Mouse (Mus musculus) thymus, postnatal 0 days (tissue): ENCODE measurements around the gene Ccr6. TPM values are rescaled to one million over a fixed set of nuclear protein-coding genes. Genes with fewer than 3 reads are reported as not detected.

Experiments used
- DNase-seq: peaks from one replicate; pipeline ENCODE4 v3.0.0-alpha.2; 2015; ENCODE audit warnings: low spot score
- polyA plus RNA-seq: library from polyadenylated mRNA; unstranded; fragments of >200 nt; fragmentation: Nextera tagmentation; extraction: Ambion mirVana; gene quantifications from 2 replicates; pipeline ENCODE4 v1.2.1, GENCODE M21; 2015

Gene Ccr6
- polyA plus RNA-seq, 1 experiment from 2014 or later = 1.7 TPM

DNA sequence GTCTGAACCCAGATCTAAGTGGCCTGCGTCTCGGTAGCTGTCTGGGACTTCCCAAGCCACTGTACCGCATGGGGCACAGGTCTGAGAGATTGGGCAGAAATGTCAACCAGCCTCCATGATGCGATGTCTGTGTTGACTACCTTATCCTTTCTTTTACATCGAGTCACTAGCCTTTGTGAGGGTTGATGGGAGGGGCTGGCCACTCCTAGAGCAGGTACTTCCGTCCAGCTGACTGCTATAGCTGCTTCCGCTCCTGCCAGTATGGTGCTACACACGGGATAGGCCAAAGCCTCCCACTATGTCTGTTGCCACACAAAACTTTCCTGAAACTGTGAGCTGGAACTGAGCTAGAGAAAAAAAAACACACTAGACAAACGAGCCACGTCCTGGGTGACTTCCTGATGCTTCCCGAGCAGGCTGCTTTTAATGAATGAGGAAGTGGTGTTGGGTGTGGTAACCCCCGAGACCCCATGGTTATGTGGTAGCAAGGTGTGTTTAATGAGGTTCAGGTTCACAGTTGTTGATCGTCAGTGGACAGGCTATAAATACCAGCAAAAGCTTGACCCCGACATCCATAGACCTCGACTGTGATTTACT, 2.1 kb upstream of the Ccr6 start:
- DNase-seq = no peak

DNA sequence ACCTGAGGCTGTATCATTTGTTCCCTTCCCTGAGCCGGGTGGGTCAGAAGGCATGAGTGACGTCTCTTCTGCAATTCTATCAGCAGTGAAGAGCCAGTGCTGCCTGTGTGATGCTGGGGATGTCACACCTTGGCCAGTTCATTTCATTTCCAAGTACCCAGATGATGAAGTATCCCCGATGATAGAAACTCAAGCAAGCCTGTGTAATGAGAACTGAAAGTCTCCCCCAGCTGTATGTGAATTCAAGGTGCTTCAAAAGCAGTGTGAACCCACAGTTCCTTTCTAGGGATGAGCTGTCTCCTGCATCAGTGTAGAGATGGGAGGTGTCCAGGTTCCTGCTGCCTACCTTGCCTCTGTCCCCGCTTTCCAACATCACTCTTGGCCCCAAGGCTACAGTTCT, 1.3 kb upstream of the Ccr6 start:
- no peak for DNase-seq

DNA sequence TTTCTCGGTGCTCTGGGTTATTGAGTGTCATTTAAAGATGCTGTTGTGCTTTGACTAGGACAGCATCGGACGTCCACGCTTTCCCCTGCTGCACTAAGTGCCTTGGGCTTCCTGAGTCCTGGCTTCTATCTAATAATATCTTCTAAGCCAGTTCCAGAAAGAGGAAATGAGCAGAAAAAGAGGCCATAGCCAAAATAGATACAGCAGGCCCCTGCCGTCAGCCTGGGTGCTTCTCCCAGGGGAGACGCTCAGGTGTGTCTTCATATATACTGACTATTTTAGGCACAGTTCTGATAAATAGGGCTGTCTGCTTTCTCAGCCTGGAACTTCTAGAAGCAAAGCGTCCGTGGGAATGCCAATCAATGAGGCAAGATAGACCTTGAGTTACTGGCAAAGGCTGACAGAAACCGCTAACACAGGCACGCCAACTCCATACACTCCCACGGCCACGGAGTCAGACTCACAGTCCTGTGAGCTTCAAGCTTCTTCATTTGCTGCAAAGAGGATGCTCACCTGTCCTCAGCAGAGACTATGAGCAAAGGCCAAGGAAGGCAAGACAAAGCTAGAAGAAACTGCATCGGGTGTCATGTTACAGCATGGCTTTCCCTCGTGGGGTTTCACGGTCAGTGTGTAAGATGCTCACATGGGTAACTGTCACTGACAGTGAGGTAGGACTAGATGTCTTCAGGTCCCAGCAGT, 2.3 kb downstream of the Ccr6 start:
- DNase-seq = no peak

DNA sequence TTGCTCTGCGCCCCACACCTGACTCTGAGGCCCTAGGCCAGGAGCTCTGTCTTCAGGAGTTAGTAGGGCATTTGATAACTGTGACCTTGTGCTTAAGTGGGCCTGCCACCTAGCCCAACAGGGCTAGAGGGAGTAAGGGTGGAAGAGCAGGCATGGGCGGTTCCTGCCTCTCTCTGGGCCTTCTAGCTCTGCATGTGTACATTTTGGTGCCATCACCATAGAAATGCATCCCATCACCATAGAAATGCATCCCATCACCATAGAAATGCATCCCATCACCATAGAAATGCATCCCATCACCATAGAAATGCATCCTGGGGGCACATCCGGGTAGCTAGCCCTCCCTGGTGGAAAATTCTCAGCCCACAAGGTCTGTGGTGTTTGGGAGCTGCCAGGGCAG, 3.7 kb downstream of the Ccr6 start:
- DNase-seq = no peak

DNA sequence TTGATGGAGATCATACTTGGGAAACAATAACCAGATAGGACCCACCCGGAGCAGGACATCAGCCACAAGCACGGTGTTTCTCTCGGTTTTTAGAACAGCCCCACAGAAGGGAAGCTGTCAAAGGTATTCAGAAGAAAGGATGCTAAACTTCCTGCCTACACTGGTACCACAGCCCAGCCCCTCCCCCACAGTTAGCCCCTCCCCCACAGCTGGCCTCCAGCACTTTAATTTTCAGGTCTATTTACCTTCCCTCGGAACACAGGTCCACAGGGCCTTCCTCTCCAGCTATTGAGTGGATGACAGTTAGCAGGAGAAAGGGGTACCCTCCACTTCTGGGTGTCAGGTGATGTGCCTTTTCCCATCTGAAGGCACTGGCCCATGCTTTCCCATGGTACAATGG, 4.7 kb downstream of the Ccr6 start:
- no peak for DNase-seq

DNA sequence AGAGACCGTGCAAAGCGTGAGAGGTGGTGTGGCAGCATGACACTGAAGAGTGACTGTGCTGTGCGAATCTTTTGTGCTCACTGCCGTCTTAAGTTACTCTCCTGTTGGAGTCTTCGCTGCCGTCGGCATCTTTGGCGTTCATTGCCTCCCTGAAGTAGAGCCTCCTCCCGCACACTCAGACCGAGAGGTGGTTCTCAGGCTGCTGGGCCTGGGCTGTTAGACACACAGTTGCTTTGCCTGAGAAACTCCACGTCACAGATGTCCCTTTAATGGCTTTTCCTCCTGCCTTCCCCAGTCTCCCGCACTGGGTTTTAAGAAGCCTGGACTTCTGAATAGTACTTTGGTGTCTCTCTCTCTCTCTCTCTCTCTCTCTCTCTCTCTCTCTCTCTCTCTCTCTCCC, 5.8 kb downstream of the Ccr6 start:
- DNase-seq = no peak

DNA sequence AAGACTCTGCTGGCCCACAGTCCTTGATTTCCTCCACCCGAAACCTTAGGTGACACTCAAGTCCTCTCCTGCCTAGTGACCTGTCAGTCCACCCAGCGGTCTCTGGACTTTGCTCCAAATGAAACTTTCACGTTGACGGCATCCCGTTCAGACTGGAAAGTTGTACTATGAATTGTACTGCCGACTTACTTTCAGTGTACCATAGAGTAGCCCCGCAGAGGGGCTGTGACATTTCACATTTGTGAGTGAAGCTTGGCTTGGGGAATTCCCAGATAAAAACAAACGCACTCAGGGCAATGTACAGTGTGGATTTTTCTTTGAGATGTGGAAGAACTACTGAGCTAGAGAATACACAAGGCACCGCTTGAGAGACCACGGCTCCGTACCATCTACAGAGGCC, 6.3 kb downstream of the Ccr6 start:
- DNase-seq = no peak

DNA sequence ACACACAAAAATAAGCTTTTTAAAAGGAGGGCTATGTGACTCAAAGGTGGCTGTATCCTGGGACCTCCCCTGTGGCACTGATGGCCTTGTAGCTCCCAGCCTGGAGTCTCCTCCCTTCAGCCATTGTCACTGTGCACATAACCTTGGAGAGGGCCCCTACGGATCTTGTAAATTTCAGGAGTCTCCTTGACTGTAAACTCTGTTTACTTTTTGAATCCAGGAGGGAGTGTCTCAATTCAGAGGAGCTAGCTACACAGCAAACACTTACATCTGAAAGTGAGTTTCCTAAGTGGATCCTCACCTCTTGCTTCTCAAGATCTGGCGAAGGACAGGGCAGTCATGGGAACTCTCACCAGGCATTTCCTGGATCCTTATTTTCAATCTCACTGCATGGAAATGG, 8.3 kb downstream of the Ccr6 start:
- no peak for DNase-seq

DNA sequence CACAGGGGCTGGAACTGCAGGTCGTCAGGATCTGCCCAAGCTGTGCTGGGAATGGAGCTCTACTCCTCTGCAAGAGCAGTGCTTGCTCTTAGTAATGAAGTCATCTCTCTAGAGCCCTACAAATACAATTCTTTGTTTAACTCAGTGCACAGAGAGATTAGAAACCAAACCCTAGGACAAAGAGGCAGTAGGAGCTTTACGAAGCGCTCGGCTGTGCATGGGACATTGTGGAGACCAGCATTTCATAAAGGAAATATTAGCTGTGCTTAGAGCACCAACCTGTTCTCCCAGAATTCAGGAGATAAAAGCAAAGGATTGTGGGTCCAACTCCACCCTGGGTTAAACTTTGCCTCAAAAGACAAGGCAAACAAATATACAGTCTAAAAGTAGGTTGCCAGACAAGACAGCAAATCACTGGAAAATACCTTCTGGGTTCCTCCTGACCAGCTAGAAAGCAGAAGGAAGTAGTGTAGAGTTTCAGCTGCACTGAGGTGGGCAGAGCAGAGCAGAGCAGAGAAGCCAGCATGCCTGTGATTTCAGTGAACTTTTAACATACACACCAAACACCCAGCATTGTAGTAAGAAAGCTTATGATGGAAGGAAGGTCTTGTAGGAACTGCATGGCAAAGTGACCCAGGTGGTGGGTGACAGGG, 10.4 kb downstream of the Ccr6 start:
- no peak for DNase-seq

DNA sequence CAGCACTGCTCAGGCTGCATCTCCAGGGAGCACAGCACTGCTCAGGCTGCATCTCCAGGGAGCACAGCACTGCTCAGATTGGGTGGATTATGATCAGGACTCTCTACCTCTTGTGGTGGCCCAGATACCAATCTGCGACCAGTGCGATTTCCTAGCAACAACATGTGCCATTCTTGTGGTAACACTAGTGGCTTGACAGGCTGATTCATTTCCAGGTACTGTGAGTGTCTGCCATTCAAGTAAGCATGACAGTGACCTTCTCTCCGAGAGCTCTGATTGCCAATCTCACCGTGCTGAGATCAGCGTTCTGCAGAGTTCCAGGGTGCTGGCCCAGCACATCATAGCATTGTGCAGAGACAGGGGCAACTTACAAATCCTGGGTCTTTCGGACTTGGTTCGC, 15.9 kb downstream of the Ccr6 start:
- DNase-seq = no peak

DNA sequence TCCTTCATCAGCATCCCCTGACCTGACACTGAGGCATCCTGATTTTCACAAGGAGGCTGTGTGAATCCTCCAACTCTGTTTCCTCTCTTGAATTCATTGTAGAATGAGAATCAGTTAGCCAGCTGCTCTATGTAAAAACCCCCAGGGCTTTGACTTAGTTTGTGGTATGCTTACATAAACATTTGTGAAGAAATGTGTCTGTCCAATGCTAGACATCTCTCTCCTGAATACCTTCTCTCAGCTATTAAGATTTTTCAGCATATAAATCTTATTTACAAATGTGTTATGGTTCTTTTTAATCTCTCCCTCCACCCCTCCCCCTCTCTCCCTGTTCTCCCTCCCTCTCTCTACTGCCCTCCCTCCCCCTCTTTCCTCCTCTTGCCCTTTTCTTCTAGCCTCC, 18.4 kb downstream of the Ccr6 start:
- DNase-seq = no peak

DNA sequence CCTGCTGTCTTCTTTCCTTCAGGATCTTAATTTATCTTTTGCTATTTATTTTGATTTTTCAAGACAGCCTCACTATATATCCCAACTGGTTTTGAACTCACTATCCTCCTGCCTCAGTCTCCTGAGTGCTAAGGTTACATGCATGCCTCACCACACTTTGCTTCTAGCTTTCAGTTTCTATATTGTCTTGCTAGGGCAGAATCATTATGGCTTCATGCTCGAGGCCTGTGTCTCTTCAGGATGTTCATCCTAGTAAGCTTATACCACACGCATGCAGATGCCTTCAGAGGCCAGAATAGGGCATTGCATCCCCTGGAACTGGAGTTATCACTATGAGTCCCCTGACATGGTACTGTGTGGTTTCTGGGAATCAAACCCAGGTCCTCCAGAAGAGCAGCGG, 19.1 kb downstream of the Ccr6 start:
- no peak for DNase-seq

DNA sequence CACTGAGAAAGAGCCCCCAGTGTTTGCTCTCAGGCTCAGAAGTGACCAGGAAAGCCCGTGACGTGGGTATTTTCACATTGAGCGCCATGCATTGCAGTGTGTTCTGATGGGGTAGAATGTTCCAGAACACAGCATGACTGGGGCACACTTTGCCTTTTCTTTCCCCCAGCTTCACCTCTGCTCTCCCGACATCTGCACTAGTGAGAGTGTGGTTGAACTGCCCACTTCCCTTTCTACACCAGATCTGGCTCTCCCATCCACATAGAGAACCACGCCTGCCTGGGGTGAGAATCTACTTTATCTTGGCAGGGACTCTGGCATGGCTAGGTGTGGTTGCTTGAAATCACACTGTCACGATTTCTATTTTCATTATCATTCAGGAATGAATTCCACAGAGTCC, 19.7 kb downstream of the Ccr6 start:
- DNase-seq = no peak

DNA sequence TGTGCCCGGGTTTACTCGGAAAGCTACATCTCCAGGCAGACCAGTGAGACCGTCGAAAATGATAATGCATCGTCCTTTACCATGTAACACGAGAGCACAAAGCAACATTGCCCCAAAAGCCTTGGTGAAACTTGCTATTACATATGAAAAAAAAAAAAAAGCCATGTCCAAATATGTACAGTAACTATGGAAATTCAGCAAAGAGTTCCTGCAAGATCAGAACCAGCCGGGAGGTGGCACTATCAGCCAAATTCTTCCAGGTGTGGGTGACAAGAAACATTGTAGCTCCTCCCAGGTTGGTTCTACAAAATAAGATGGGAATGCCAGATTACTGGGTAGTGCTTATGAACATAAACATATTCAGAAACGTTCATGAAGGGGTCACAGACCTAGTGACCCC, 21.1 kb downstream of the Ccr6 start:
- no peak for DNase-seq

DNA sequence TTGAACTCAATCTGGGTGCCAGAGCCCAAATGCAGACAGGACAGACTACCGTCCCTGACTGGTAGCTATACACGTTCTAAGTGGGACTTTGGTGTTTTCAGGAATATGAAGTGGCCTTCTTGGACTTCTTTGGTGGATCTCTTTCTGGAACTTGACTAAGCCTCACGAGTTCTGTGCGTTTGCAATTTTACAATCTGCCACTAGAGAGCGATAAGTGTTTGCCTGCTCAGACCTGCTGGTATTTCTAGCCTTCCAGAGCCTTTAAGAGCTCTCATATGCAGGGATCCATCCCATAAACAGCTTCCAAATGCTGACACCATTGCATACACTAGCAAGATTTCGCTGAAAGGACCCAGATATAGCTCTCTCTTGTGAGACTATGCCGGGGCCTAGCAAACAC, 28.8 kb downstream of the Ccr6 start:
- DNase-seq = peak; percentile 58

DNA sequence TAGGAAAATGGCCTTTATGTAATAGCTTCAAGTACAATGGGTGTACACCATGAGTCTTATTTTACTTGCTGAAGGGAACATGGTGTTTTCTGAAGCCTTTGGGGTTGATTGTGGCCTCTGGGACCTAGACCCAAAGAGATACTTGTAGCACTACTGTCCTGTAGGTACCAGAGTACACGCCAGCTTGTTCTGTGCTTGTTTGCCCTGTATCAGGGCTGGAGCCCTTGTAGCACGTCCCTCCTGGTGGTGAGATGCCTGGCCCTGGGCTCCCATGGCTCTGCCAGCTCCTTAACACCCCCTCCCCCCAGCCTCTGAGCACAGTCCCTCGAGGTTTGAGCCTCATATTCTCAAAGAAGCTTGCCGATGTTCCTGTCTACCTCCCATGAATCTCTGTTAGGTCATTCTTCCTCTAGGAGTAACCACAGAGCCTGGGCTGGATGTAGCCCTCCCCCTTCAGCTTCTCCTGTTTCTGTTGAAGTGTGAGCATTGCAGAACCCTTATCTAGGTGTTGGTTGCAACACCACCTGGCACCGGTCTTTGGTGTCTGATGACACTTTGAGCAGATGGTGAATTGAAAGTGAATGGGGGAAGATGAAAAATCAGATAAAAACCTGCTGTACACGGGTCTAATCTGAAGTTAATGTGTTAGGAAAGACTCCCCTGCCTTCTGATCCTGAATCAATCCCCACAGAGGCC, 36.4 kb downstream of the Ccr6 start:
- peak; percentile 11 for DNase-seq

DNA sequence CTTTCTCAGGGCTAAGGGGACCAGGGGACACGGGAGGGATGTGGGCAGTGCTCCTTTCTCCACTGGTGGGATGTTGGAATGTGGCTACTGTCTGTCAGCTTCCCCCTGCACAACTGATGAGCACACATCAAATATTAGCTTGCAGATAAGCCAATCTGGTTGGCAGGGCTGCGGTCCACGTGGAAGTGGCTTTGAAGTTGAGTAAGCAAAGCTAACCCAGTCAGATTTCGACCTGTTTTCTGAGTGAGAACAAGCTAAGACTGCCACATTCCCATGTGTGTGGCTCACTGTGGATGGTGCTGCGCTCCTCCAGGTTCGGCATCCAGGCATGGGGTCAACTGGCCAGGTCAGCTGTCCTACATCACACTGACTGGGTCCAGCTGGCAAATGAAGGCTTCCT, 37.1 kb downstream of the Ccr6 start:
- no peak for DNase-seq

DNA sequence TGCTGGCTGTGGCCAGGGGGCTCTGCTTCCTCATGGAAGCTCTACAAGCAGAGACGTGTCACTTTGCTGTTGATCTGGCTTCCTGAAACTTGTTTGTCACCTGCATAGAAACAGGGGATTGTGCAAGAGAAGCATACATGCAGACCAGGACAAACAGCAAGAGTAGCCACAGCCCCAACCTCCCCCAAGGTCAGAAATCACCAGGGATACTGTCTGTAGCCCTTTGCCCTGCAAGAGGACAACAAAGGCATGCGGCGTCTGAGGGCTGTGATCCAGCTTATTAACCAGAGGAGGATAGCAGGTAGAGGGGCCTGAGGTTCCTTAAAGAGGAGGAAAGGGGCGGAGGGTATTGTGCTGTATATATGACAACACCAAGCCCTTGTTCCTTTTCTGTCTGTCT, 40.2 kb downstream of the Ccr6 start:
- DNase-seq = no peak

DNA sequence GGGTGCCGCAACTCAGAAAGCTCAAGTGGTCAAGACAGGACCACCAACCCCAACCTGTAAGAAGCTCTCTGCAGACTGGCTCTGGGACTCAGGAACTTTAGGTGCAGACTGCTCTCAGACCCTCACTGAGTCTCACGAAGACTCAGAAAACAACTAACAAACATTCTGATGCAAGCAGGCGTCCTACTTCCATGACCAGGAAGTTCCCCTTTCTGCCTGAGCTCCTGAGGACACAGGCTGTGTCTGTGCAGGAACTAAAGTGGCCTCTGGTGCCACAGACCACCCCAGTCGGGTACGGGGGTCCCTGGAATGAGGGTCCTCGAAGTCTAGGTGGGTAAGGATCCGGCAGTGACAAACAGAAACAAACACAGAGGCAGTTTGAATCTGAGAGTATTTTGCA, 40.8 kb downstream of the Ccr6 start:
- DNase-seq = no peak

DNA sequence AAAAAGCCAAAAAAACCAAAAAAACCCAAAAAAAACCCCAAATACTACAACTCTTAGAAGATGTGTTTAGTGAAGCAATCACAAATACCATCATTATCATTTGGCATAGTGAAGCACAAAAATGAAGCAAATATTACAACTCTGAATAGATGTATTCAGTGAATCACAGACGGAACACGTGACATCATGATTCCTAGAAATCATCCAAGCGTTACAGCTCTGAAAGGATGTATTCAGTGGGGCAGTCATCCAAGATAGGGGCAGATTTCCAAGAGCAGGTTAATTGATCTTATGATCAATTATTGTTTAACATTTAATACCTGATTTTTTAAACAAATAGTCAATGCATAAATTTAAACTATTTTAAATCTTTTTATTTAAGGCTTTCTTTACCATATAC, 41.4 kb downstream of the Ccr6 start:
- DNase-seq = no peak

DNA sequence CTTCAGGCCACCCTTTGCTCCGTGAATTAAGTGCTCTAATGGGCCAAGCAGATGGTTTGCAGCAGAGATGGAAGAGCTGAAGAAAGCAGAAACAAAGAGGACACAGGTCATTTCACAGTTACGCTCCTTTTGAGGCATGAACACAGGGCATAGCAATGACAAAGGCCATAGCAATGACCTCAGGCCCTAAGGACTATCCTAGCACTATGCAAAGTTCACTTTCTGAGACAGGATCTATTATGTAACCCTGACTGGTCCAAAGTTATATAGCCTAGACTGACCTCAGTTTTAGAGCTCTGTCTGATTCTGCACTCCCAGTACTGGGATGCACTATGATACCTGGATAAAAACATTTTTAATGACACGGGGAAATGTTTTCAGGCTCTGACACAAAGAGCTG, 42.5 kb downstream of the Ccr6 start:
- no peak for DNase-seq

DNA sequence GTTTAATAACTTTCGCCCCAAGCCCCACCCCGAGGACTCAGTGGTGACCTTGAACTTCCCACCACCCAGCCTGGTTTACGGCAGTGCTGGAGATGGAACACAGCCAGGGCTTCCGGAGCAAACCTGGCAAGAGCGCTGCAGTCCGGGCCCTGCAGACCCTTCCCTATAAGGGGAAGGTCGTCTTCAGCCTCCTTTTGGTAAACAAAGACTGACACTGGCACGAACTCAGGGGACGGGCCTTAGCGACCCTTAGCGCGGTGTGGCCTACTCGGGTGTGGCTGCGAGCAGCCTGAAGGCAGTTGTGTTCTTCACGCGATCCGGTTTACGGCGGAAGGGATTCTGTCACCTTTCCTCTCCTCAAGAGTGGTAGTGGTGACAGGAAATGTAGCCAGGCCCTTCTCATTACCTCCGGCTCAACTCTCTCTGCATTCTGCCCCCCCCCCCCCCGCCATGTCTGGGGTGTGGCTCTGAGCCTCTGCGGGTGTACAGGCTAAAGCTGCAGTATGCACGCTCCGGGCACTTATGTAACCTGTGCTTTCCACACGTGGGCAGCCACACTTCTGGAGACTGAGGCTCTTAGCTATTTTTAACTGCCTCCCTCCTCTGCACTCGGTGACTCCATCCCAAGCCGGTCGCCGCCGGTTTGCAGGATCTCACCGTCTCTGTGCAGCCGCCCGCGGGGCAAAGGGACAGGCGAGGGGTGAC, 47.1 kb downstream of the Ccr6 start, which contains the start of gene Mpc1:
Gene Mpc1, plus strand, starts transcription at position 84 of the 705 bp plus-strand sequence.
- DNase-seq = peak; percentile 83
